Mouse (Mus musculus): Measurements from ENCODE around the gene Tead1. TPM values are rescaled to one million over a fixed set of nuclear protein-coding genes. Genes with fewer than 3 reads are reported as not detected.
A peak's percentile ranks its signal among the peaks of the same experiment; 100 is the strongest.

The Tead1 gene
- polyA plus RNA-seq, 1 experiment = 210 TPM

DNA sequence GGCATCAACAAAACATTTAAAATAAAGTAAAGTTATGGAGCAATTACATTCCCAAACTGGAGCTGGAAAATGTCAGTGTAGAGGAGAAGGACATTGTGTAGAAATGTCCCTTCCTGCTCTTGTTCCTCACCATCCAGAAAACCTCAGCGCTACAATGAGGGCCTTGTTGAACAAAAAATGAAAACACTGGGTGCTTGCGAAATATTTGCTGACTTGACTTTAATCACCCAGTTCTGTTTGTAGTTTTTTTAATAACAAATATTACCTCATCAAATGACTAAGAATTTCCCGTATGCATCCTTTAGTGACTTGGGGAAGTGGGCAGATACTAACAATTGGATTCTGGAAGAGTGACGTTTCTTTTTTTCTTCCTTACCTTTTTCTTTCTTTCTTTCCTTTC lies 31.7 kb upstream of the Tead1 start:
- no peak for TF ChIP-seq POLR2A (IDR thresholded peaks at IDR 0.05; ENCODE audit: insufficient read depth, low read length)
- TF ChIP-seq EP300 (IDR thresholded peaks at IDR 0.05; ENCODE audit: insufficient read depth, low read depth, low read length) = no peak
- no peak for TF ChIP-seq CTCF (IDR thresholded peaks at IDR 0.05; ENCODE audit: low read depth, low read length)
- Histone ChIP-seq H3K27ac (ENCODE audit: insufficient read depth, low read length) (no peak overlapping the region), H3K9ac (ENCODE audit: low read depth, poor library complexity, severe bottlenecking) (no peak overlapping the region), H3K27me3 (ENCODE audit: control insufficient read depth, insufficient read depth, low read length, poor library complexity, severe bottlenecking) (no peaks in the 10 kb centered on the region), H3K9me3 (replicated peaks; ENCODE audit: control insufficient read depth, insufficient read depth, low read length, poor library complexity, severe bottlenecking) (no peaks in the 10 kb centered on the region; the same call in 1 of the 2 replicates), H3K4me1 (ENCODE audit: control insufficient read depth, insufficient read depth, low read length) (no peaks in the 10 kb centered on the region), H3K4me3 (ENCODE audit: low read depth, low read length) (no peak overlapping the region), H3K36me3 (ENCODE audit: control insufficient read depth, insufficient read depth, low read length, poor library complexity, severe bottlenecking) (no peaks in the 10 kb centered on the region)

DNA sequence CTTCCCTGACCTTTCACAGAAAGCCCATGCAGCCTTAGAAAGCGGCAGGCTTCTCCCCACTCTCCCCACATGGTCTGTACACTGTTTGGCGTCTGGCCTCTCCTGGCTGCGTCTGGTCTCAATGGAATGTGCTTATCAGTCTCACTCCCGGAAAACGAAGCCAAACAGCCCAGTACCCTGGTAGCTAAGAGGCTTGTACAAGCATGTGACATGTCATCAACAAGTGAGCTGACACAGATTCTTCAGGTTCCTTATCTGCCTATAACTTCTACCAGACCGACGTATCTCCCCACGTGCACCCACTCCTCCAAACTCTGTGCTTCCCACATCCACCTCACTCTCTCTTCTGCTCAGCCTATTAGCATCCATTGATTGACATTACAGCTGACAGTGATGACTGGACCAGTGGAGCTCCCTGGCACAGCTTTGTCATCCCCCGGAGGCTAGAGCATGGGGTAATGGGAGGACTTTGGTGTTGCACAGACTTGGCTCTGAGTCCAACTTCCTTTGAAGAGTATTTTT lies 22.9 kb upstream of the Tead1 start:
- Histone ChIP-seq H3K4me3 (ENCODE audit: low read depth, low read length) (no peak overlapping the region), H3K27ac (ENCODE audit: insufficient read depth, low read length) (no peak overlapping the region), H3K9me3 (replicated peaks; ENCODE audit: control insufficient read depth, insufficient read depth, low read length, poor library complexity, severe bottlenecking) (no peaks in the 10 kb centered on the region; the same call in 1 of the 2 replicates), H3K36me3 (ENCODE audit: control insufficient read depth, insufficient read depth, low read length, poor library complexity, severe bottlenecking) (no peaks in the 10 kb centered on the region), H3K9ac (ENCODE audit: low read depth, poor library complexity, severe bottlenecking) (no peak overlapping the region), H3K27me3 (ENCODE audit: control insufficient read depth, insufficient read depth, low read length, poor library complexity, severe bottlenecking) (no peaks in the 10 kb centered on the region; the same call in 1 of the 2 replicates), H3K4me1 (ENCODE audit: control insufficient read depth, insufficient read depth, low read length) (no peaks in the 10 kb centered on the region)
- TF ChIP-seq CTCF (IDR thresholded peaks at IDR 0.05; ENCODE audit: low read depth, low read length) (no peak), EP300 (IDR thresholded peaks at IDR 0.05; ENCODE audit: insufficient read depth, low read depth, low read length) (no peak), POLR2A (IDR thresholded peaks at IDR 0.05; ENCODE audit: insufficient read depth, low read length) (no peak)

DNA sequence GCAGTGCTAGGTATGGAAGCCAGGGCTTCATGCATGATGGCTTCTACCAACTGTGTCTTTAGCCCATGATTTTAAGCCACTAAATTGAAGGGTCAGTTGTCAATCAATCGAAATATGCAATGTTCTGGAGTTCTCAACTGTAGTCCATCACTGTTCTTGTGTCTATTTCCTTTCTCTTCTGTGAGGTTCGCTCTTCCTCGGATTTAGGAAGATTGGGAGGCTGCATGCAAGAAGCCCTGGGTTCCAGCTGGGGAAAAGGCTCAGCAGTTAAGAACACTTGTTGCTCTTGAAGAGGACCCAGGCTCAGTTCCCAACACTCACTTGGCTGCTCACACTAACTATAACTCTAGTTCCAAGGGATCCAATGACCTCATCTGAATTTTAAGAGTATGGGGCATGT lies 20.2 kb upstream of the Tead1 start:
- H3K36me3 ChIP-seq (ENCODE audit: control insufficient read depth, insufficient read depth, low read length, poor library complexity, severe bottlenecking) = no peaks in the 10 kb centered on the region
- no peak overlapping the region for H3K9ac ChIP-seq (ENCODE audit: low read depth, poor library complexity, severe bottlenecking)
- H3K27ac ChIP-seq (ENCODE audit: insufficient read depth, low read length) = no peak overlapping the region
- no peaks in the 10 kb centered on the region for H3K4me1 ChIP-seq (ENCODE audit: control insufficient read depth, insufficient read depth, low read length)
- TF ChIP-seq CTCF (IDR thresholded peaks at IDR 0.05; ENCODE audit: low read depth, low read length) (no peak), EP300 (IDR thresholded peaks at IDR 0.05; ENCODE audit: insufficient read depth, low read depth, low read length) (no peak), POLR2A (IDR thresholded peaks at IDR 0.05; ENCODE audit: insufficient read depth, low read length) (no peak)
- no peaks in the 10 kb centered on the region; the same call in 1 of the 2 replicates for H3K27me3 ChIP-seq (ENCODE audit: control insufficient read depth, insufficient read depth, low read length, poor library complexity, severe bottlenecking)
- no peak overlapping the region for H3K4me3 ChIP-seq (ENCODE audit: low read depth, low read length)
- no peaks in the 10 kb centered on the region; the same call in 1 of the 2 replicates for H3K9me3 ChIP-seq (replicated peaks; ENCODE audit: control insufficient read depth, insufficient read depth, low read length, poor library complexity, severe bottlenecking)

DNA sequence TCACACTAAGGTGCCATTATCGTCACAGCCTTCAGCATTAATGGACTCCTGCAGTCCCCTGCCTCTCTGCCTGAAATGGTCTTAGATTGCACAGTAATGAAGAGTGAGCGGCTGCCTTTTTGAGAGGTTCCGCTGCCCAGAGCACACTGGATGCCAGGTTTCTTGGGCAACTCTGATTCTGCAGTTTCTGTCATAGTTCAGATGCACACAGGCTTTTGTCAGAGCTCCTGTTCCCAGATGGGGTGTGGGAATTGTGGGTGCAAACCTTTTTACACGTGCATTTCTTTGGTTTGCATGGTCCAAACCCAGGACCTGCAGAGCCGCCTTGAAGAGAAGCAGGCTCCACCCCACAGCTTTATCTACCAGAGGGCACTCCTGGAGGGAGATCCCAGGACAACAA lies 19.3 kb upstream of the Tead1 start:
- H3K27me3 ChIP-seq (ENCODE audit: control insufficient read depth, insufficient read depth, low read length, poor library complexity, severe bottlenecking) = no peaks in the 10 kb centered on the region
- H3K9ac ChIP-seq (ENCODE audit: low read depth, poor library complexity, severe bottlenecking) = no peak overlapping the region
- H3K4me3 ChIP-seq (ENCODE audit: low read depth, low read length) = no peak overlapping the region
- TF ChIP-seq EP300 (IDR thresholded peaks at IDR 0.05; ENCODE audit: insufficient read depth, low read depth, low read length) (no peak), POLR2A (IDR thresholded peaks at IDR 0.05; ENCODE audit: insufficient read depth, low read length) (no peak), CTCF (IDR thresholded peaks at IDR 0.05; ENCODE audit: low read depth, low read length) (no peak)
- no peaks in the 10 kb centered on the region for H3K4me1 ChIP-seq (ENCODE audit: control insufficient read depth, insufficient read depth, low read length)
- H3K36me3 ChIP-seq (ENCODE audit: control insufficient read depth, insufficient read depth, low read length, poor library complexity, severe bottlenecking) = no peaks in the 10 kb centered on the region
- H3K27ac ChIP-seq (ENCODE audit: insufficient read depth, low read length) = no peak overlapping the region
- no peaks in the 10 kb centered on the region; the same call in none of the 2 replicates for H3K9me3 ChIP-seq (replicated peaks; ENCODE audit: control insufficient read depth, insufficient read depth, low read length, poor library complexity, severe bottlenecking)

DNA sequence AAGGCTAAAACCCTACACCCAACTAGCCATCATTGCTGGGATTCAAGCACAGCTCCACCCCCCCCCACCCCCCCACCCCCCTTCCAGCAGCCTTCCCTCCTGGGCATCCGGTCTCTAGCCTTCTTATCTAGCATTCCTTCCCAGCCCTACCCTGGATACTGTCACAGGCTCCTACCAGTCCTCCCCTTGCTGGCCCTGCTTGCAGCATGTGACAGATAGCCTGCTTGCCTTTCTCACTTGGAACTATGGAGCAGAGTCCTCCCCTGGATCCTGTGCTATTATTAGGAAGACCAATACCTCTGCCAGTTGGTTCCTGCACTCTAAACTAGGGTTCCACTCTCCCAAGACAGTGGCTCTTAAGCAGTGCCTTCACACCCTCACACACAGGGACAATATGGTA lies 18.8 kb upstream of the Tead1 start:
- Histone ChIP-seq H3K4me1 (ENCODE audit: control insufficient read depth, insufficient read depth, low read length) (no peaks in the 10 kb centered on the region), H3K27me3 (ENCODE audit: control insufficient read depth, insufficient read depth, low read length, poor library complexity, severe bottlenecking) (no peaks in the 10 kb centered on the region), H3K27ac (ENCODE audit: insufficient read depth, low read length) (no peak overlapping the region), H3K36me3 (ENCODE audit: control insufficient read depth, insufficient read depth, low read length, poor library complexity, severe bottlenecking) (no peaks in the 10 kb centered on the region), H3K9me3 (replicated peaks; ENCODE audit: control insufficient read depth, insufficient read depth, low read length, poor library complexity, severe bottlenecking) (no peaks in the 10 kb centered on the region; the same call in none of the 2 replicates), H3K4me3 (ENCODE audit: low read depth, low read length) (no peak overlapping the region), H3K9ac (ENCODE audit: low read depth, poor library complexity, severe bottlenecking) (no peak overlapping the region)
- TF ChIP-seq EP300 (IDR thresholded peaks at IDR 0.05; ENCODE audit: insufficient read depth, low read depth, low read length) (no peak), CTCF (IDR thresholded peaks at IDR 0.05; ENCODE audit: low read depth, low read length) (no peak), POLR2A (IDR thresholded peaks at IDR 0.05; ENCODE audit: insufficient read depth, low read length) (no peak)

DNA sequence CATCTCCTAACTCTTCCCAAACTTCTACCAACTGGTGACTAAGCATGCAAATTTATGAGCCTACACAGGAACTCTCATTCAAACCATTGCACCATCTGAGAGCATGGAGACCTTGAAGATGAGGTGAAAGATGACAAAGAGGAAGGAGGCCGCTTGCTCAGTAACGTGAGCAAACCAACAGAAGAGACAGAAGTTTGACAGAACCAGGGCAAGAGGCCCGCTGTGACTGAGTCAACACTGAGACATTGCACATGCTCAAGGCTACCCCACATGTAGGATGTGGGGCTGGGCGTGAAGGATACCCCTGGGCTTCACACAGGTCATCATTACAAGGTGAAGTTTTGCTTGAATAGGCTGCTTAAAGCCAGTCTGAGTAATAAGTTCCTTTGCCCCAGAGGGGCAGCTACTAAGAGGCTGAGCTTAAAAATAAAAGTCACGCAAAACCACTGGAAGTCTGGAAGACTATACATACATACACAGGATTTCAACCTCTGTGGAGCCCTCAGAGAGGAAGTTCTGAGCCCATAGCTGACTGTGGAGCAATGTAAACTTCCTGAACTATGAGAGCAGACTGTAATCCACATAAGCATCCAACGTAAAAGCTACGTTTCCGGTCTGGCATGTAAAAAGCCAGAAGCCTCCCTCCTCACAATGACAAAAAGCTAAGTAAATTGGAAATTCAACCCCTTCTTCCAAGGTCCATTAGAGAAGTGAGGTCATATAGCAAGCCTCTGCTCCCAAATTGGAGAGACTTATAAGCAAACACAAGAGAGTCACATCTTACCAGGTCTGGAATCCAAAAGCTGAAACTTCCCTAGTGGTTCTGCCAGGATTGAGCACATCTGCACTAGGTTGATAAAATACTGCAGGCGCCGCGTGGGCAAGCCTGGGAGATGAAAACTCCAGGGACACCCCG lies 16.5 kb upstream of the Tead1 start:
- Histone ChIP-seq H3K9me3 (replicated peaks; ENCODE audit: control insufficient read depth, insufficient read depth, low read length, poor library complexity, severe bottlenecking) (no peaks in the 10 kb centered on the region; the same call in 1 of the 2 replicates), H3K4me1 (ENCODE audit: control insufficient read depth, insufficient read depth, low read length) (no peaks in the 10 kb centered on the region), H3K4me3 (ENCODE audit: low read depth, low read length) (no peak overlapping the region), H3K27ac (ENCODE audit: insufficient read depth, low read length) (peak overlapping the region; percentile 3; the same call in 1 of the 2 replicates), H3K36me3 (ENCODE audit: control insufficient read depth, insufficient read depth, low read length, poor library complexity, severe bottlenecking) (no peaks in the 10 kb centered on the region), H3K9ac (ENCODE audit: low read depth, poor library complexity, severe bottlenecking) (no peak overlapping the region), H3K27me3 (ENCODE audit: control insufficient read depth, insufficient read depth, low read length, poor library complexity, severe bottlenecking) (no peaks in the 10 kb centered on the region)
- TF ChIP-seq POLR2A (IDR thresholded peaks at IDR 0.05; ENCODE audit: insufficient read depth, low read length) = no peak
